Mouse (Mus musculus) neural tube, embryonic 15.5 days (tissue): ENCODE data around the gene Ebf1. TPM values are rescaled to one million over a fixed set of nuclear protein-coding genes. Genes with fewer than 3 reads are reported as not detected.
A peak's percentile ranks its signal among the peaks of the same experiment; 100 is the strongest.

ENCODE experiments used
- ATAC-seq: fragments of 200-750 bp; cut with Nextera tagmentation; 2 replicates; pipeline ENCODE4 v1.8.0; 2017; ENCODE audit warnings: mild to moderate bottlenecking, moderate TSS enrichment, moderate library complexity; ENCODE audit not compliant: low FRiP score
- H3K27ac ChIP-seq: fragments of 300-500 bp; sonication (generic); replicated peaks from 2 replicates; pipeline ENCODE4 v1.5.1; 2015; ENCODE audit warnings: mild to moderate bottlenecking, inconsistent platforms
- H3K27me3 ChIP-seq: fragments of 300-500 bp; sonication (generic); replicated peaks from 2 replicates; pipeline ENCODE4 v1.6.1; 2015; ENCODE audit warnings: inconsistent platforms
- H3K36me3 ChIP-seq: fragments of 300-500 bp; sonication (generic); 2 replicates; pipeline ENCODE4 v1.6.1; 2015; ENCODE audit warnings: inconsistent platforms
- H3K4me1 ChIP-seq: fragments of 300-500 bp; sonication (generic); 2 replicates; pipeline ENCODE4 v1.6.1; 2015; ENCODE audit warnings: inconsistent platforms
- H3K4me2 ChIP-seq: fragments of 300-500 bp; sonication (generic); 2 replicates; pipeline ENCODE4 v1.6.1; 2015; ENCODE audit warnings: inconsistent platforms, mild to moderate bottlenecking, moderate library complexity
- H3K4me3 ChIP-seq: fragments of 300-500 bp; sonication (generic); replicated peaks from 2 replicates; pipeline ENCODE4 v1.5.1; 2015; ENCODE audit warnings: mild to moderate bottlenecking, inconsistent platforms
- H3K9ac ChIP-seq: fragments of 300-500 bp; sonication (generic); replicated peaks from 2 replicates; pipeline ENCODE4 v1.6.1; 2015; ENCODE audit warnings: mild to moderate bottlenecking, inconsistent platforms
- H3K9me3 ChIP-seq: fragments of 300-500 bp; sonication (generic); replicated peaks from 2 replicates; pipeline ENCODE4 v1.6.1; 2016; ENCODE audit warnings: inconsistent platforms
- WGBS: fragments of 180-500 bp; shearing (Covaris S2); methylation state at CpG from one replicate; pipeline ENCODE4 v1.1.7; 2015; ENCODE audit warnings: mixed read lengths; 5-methylcytosine and 5-hydroxymethylcytosine counted together
- polyA plus RNA-seq: library from polyadenylated mRNA; unstranded; fragments of >200 nt; fragmentation: Nextera tagmentation; extraction: Ambion mirVana; gene quantifications from 2 replicates; pipeline ENCODE4 v1.2.1, GENCODE M21; 2015

The Ebf1 gene
- polyA plus RNA-seq, 1 experiment from 2014 or later = 168 TPM

GRCm38 (mm10) chr11:44619887-44620693 lies 3.0 kb downstream of the Ebf1 start:
- peak overlapping the region; percentile 60 for H3K9ac ChIP-seq
- no peak for ATAC-seq
- WGBS = 4% methylated on average over 41 of the region's 41 CpGs
- H3K27me3 ChIP-seq = peaks cover 8% of the 10 kb centered on the region; the same call in 1 of the 2 replicates
- H3K4me2 ChIP-seq = peak overlapping the region; percentile 91
- peak overlapping the region; percentile 87 for H3K27ac ChIP-seq
- H3K4me1 ChIP-seq = peaks cover 40% of the 10 kb centered on the region
- no peaks in the 10 kb centered on the region for H3K36me3 ChIP-seq
- peak overlapping the region; percentile 69 for H3K4me3 ChIP-seq
- H3K9me3 ChIP-seq = no peaks in the 10 kb centered on the region

- 37% methylated on average over 18 of the region's 19 CpGs for WGBS
Observed at GRCm38 (mm10) chr11:44620694-44621446, 3.8 kb downstream of the Ebf1 start.

GRCm38 (mm10) chr11:44621615-44622014 lies 4.5 kb downstream of the Ebf1 start:
- WGBS = 31% methylated on average over 10 of the region's 10 CpGs
- ATAC-seq = no peak

More at GRCm38 (mm10) chr11:44620694-44621446, 3.8 kb downstream of the Ebf1 start:
- peak overlapping the region; percentile 60 for H3K9ac ChIP-seq
- H3K27ac ChIP-seq = peak overlapping the region; percentile 87
- no peaks in the 10 kb centered on the region for H3K9me3 ChIP-seq
- no peaks in the 10 kb centered on the region for H3K36me3 ChIP-seq
- ATAC-seq = no peak
- peak overlapping the region; percentile 91 for H3K4me2 ChIP-seq
- H3K4me1 ChIP-seq = peaks cover 38% of the 10 kb centered on the region
- H3K4me3 ChIP-seq = peak overlapping the region; percentile 69
- peaks cover 5% of the 10 kb centered on the region; the same call in 1 of the 2 replicates for H3K27me3 ChIP-seq

GRCm38 (mm10) chr11:44622023-44622731 lies 5.1 kb downstream of the Ebf1 start:
- Histone ChIP-seq H3K9ac (peak overlapping the region; percentile 60; the same call in 1 of the 2 replicates), H3K4me3 (peak overlapping the region; percentile 69), H3K27ac (peak overlapping the region; percentile 87), H3K9me3 (no peaks in the 10 kb centered on the region), H3K27me3 (peaks cover 4% of the 10 kb centered on the region; the same call in 1 of the 2 replicates), H3K36me3 (no peaks in the 10 kb centered on the region), H3K4me1 (peaks cover 31% of the 10 kb centered on the region), H3K4me2 (peak overlapping the region; percentile 91)
- no peak for ATAC-seq
- 27% methylated on average over 11 of the region's 11 CpGs for WGBS

More at GRCm38 (mm10) chr11:44621615-44622014, 4.5 kb downstream of the Ebf1 start:
- Histone ChIP-seq H3K4me3 (peak overlapping the region; percentile 69), H3K4me1 (peaks cover 31% of the 10 kb centered on the region), H3K4me2 (peak overlapping the region; percentile 91), H3K27ac (peak overlapping the region; percentile 87), H3K9ac (peak overlapping the region; percentile 60), H3K9me3 (no peaks in the 10 kb centered on the region), H3K27me3 (peaks cover 4% of the 10 kb centered on the region; the same call in 1 of the 2 replicates), H3K36me3 (no peaks in the 10 kb centered on the region)

GRCm38 (mm10) chr11:44624564-44624963 lies 7.4 kb downstream of the Ebf1 start:
- peak overlapping the region; percentile 13; the same call in 1 of the 2 replicates for H3K4me3 ChIP-seq
- peaks cover 44% of the 10 kb centered on the region for H3K4me1 ChIP-seq
- peaks cover 4% of the 10 kb centered on the region; the same call in 1 of the 2 replicates for H3K27me3 ChIP-seq
- ATAC-seq = no peak
- no peaks in the 10 kb centered on the region for H3K9me3 ChIP-seq
- 55% methylated on average over 5 of the region's 5 CpGs for WGBS
- no peaks in the 10 kb centered on the region for H3K36me3 ChIP-seq
- H3K27ac ChIP-seq = peak overlapping the region; percentile 23; the same call in 1 of the 2 replicates
- H3K4me2 ChIP-seq = peak overlapping the region; percentile 41
- H3K9ac ChIP-seq = no peak overlapping the region

- H3K27me3 ChIP-seq = peaks cover 3% of the 10 kb centered on the region; the same call in 1 of the 2 replicates
- peak overlapping the region; percentile 41 for H3K4me2 ChIP-seq
- no peak overlapping the region for H3K9ac ChIP-seq
- peak; percentile 74; the same call in 1 of the 2 replicates for ATAC-seq
- peak overlapping the region; percentile 18 for H3K4me3 ChIP-seq
- H3K36me3 ChIP-seq = no peaks in the 10 kb centered on the region
- peaks cover 36% of the 10 kb centered on the region for H3K4me1 ChIP-seq
- 30% methylated on average over 10 of the region's 10 CpGs for WGBS
- no peaks in the 10 kb centered on the region for H3K9me3 ChIP-seq
- H3K27ac ChIP-seq = peak overlapping the region; percentile 60
Observed at GRCm38 (mm10) chr11:44626065-44626464, 8.9 kb downstream of the Ebf1 start.

GRCm38 (mm10) chr11:44628412-44628811 lies 11.3 kb downstream of the Ebf1 start:
- WGBS = 16% methylated on average over 4 of the region's 4 CpGs
- Histone ChIP-seq H3K9ac (no peak overlapping the region), H3K36me3 (no peaks in the 10 kb centered on the region), H3K9me3 (no peaks in the 10 kb centered on the region), H3K4me1 (peaks cover 42% of the 10 kb centered on the region), H3K27ac (no peak overlapping the region), H3K4me3 (no peak overlapping the region), H3K27me3 (no peaks in the 10 kb centered on the region), H3K4me2 (peak overlapping the region; percentile 36)
- ATAC-seq = no peak

GRCm38 (mm10) chr11:44632064-44632968 lies 15.2 kb downstream of the Ebf1 start:
- no peaks in the 10 kb centered on the region for H3K27me3 ChIP-seq
- no peak overlapping the region for H3K4me2 ChIP-seq
- H3K4me3 ChIP-seq = no peak overlapping the region
- 0 out of 2 replicates have a peak overlapping the region, but pooled peaks have one; percentile 4 for H3K27ac ChIP-seq
- WGBS = 67% methylated on average over 15 of the region's 15 CpGs
- no peak overlapping the region for H3K9ac ChIP-seq
- H3K36me3 ChIP-seq = no peaks in the 10 kb centered on the region
- no peaks in the 10 kb centered on the region for H3K9me3 ChIP-seq
- no peak for ATAC-seq
- H3K4me1 ChIP-seq = peaks cover 47% of the 10 kb centered on the region

GRCm38 (mm10) chr11:44633001-44633693 lies 16.0 kb downstream of the Ebf1 start:
- ATAC-seq = no peak
- Histone ChIP-seq H3K9me3 (no peaks in the 10 kb centered on the region), H3K36me3 (no peaks in the 10 kb centered on the region), H3K9ac (no peak overlapping the region), H3K4me3 (no peak overlapping the region), H3K27me3 (no peaks in the 10 kb centered on the region), H3K27ac (no peak overlapping the region), H3K4me1 (peaks cover 46% of the 10 kb centered on the region), H3K4me2 (no peak overlapping the region)
- WGBS = 74% methylated on average over 2 of the region's 2 CpGs
